Mouse (Mus musculus): ENCODE measurements around the gene Rexo5. TPM values are rescaled to one million over a fixed set of nuclear protein-coding genes. Genes with fewer than 3 reads are reported as not detected.
A peak's percentile ranks its signal among the peaks of the same experiment; 100 is the strongest.

Gene Rexo5
- polyA plus RNA-seq (2015; fragmentation: Nextera tagmentation; extraction: Ambion mirVana), result 9.5 and 11.9 TPM in 2 replicates

- Histone ChIP-seq H3K9ac (peak within 1 kb of the TSS; percentile 85), H3K4me2 (peak within 1 kb of the TSS; percentile 97), H3K27me3 (no peaks in the 10 kb centered on the region), H3K4me3 (peak within 1 kb of the TSS; percentile 92), H3K36me3 (peaks cover 13% of the 10 kb centered on the region), H3K9me3 (no peaks in the 10 kb centered on the region), H3K27ac (replicated peaks) (peak within 1 kb of the TSS; percentile 77), H3K4me1 (replicated peaks) (peaks cover 16% of the 10 kb centered on the region)
- peak; percentile 99 for ATAC-seq (ENCODE audit: low FRiP score, low read depth)
- under 1% methylated on average over 53 of the region's 53 CpGs for WGBS
Measured at GRCm38 (mm10) chr7:119793586-119794250, at the start of gene Rexo5, which contains the start of gene Eri2. Rexo5 (plus strand) TSS chr7:119794006. Eri2 (minus strand) TSS chr7:119794058.

- WGBS, result 8% methylated on average over 34 of the region's 34 CpGs
- Histone ChIP-seq H3K9me3 (no peaks in the 10 kb centered on the region), H3K36me3 (no peaks in the 10 kb centered on the region), H3K27me3 (no peaks in the 10 kb centered on the region), H3K4me1 (replicated peaks) (peaks cover 5% of the 10 kb centered on the region), H3K4me3 (no peak overlapping the region), H3K27ac (replicated peaks) (no peak overlapping the region), H3K9ac (no peak overlapping the region), H3K4me2 (peak overlapping the region; percentile 42)
- ATAC-seq (ENCODE audit: low FRiP score, low read depth), result no peak
Measured at GRCm38 (mm10) chr7:119744321-119744720, 49.5 kb upstream of the Rexo5 start.

GRCm38 (mm10) chr7:119745869-119746268, 47.9 kb upstream of the Rexo5 start:
- Histone ChIP-seq H3K4me2 (no peak overlapping the region), H3K9me3 (no peaks in the 10 kb centered on the region), H3K4me1 (replicated peaks) (peaks cover 5% of the 10 kb centered on the region), H3K27ac (replicated peaks) (no peak overlapping the region), H3K9ac (no peak overlapping the region), H3K27me3 (no peaks in the 10 kb centered on the region), H3K36me3 (no peaks in the 10 kb centered on the region), H3K4me3 (no peak overlapping the region)
- WGBS, result 65% methylated on average over 1 of the region's 1 CpGs
- no peak for ATAC-seq (ENCODE audit: low FRiP score, low read depth)

GRCm38 (mm10) chr7:119748761-119749160, 45.0 kb upstream of the Rexo5 start:
- Histone ChIP-seq H3K9ac (no peak overlapping the region), H3K36me3 (no peaks in the 10 kb centered on the region), H3K4me1 (replicated peaks) (peaks cover 5% of the 10 kb centered on the region), H3K27me3 (no peaks in the 10 kb centered on the region), H3K4me2 (no peak overlapping the region), H3K9me3 (no peaks in the 10 kb centered on the region), H3K27ac (replicated peaks) (no peak overlapping the region), H3K4me3 (no peak overlapping the region)
- 94% methylated on average over 2 of the region's 2 CpGs for WGBS
- no peak for ATAC-seq (ENCODE audit: low FRiP score, low read depth)

GRCm38 (mm10) chr7:119749942-119750341, 43.9 kb upstream of the Rexo5 start:
- Histone ChIP-seq H3K36me3 (no peaks in the 10 kb centered on the region), H3K27ac (replicated peaks) (no peak overlapping the region), H3K9me3 (no peaks in the 10 kb centered on the region), H3K9ac (no peak overlapping the region), H3K4me2 (no peak overlapping the region), H3K4me1 (replicated peaks) (no peaks in the 10 kb centered on the region), H3K4me3 (no peak overlapping the region), H3K27me3 (no peaks in the 10 kb centered on the region)
- no peak for ATAC-seq (ENCODE audit: low FRiP score, low read depth)
- WGBS, result 59% methylated on average over 2 of the region's 2 CpGs

GRCm38 (mm10) chr7:119753696-119754095, 40.1 kb upstream of the Rexo5 start:
- Histone ChIP-seq H3K9ac (no peak overlapping the region), H3K36me3 (no peaks in the 10 kb centered on the region), H3K27me3 (no peaks in the 10 kb centered on the region), H3K4me1 (replicated peaks) (no peaks in the 10 kb centered on the region), H3K9me3 (no peaks in the 10 kb centered on the region), H3K27ac (replicated peaks) (no peak overlapping the region), H3K4me3 (no peak overlapping the region), H3K4me2 (no peak overlapping the region)
- 89% methylated on average over 1 of the region's 1 CpGs for WGBS
- ATAC-seq (ENCODE audit: low FRiP score, low read depth), result no peak

- Histone ChIP-seq H3K4me1 (replicated peaks) (no peaks in the 10 kb centered on the region), H3K4me2 (no peak within 1 kb of the TSS), H3K27me3 (no peaks in the 10 kb centered on the region), H3K27ac (replicated peaks) (no peak within 1 kb of the TSS), H3K9me3 (no peaks in the 10 kb centered on the region), H3K4me3 (no peak within 1 kb of the TSS), H3K9ac (no peak within 1 kb of the TSS), H3K36me3 (no peaks in the 10 kb centered on the region)
- 90% methylated on average over 11 of the region's 11 CpGs for WGBS
- no peak for ATAC-seq (ENCODE audit: low FRiP score, low read depth)
Measured at GRCm38 (mm10) chr7:119760527-119760951, 33.3 kb upstream of the Rexo5 start, which contains the start of gene Acsm3. Acsm3 (plus strand) TSS chr7:119760923.

GRCm38 (mm10) chr7:119762166-119762697, 31.6 kb upstream of the Rexo5 start:
- Histone ChIP-seq H3K27ac (replicated peaks) (no peak overlapping the region), H3K4me2 (no peak overlapping the region), H3K27me3 (no peaks in the 10 kb centered on the region), H3K4me3 (no peak overlapping the region), H3K4me1 (replicated peaks) (no peaks in the 10 kb centered on the region), H3K9me3 (no peaks in the 10 kb centered on the region), H3K36me3 (no peaks in the 10 kb centered on the region), H3K9ac (no peak overlapping the region)
- ATAC-seq (ENCODE audit: low FRiP score, low read depth), result no peak
- 75% methylated on average over 4 of the region's 4 CpGs for whole genome bisulfite sequencing

GRCm38 (mm10) chr7:119764377-119764776, 29.4 kb upstream of the Rexo5 start:
- no peak for ATAC-seq (ENCODE audit: low FRiP score, low read depth)

GRCm38 (mm10) chr7:119766996-119767395, 26.8 kb upstream of the Rexo5 start:
- Histone ChIP-seq H3K36me3 (no peaks in the 10 kb centered on the region), H3K9me3 (no peaks in the 10 kb centered on the region), H3K4me1 (replicated peaks) (no peaks in the 10 kb centered on the region), H3K27ac (replicated peaks) (no peak overlapping the region), H3K9ac (no peak overlapping the region), H3K4me2 (no peak overlapping the region), H3K27me3 (no peaks in the 10 kb centered on the region), H3K4me3 (no peak overlapping the region)
- WGBS, result 90% methylated on average over 6 of the region's 6 CpGs
- ATAC-seq (ENCODE audit: low FRiP score, low read depth), result no peak

More at GRCm38 (mm10) chr7:119764377-119764776, 29.4 kb upstream of the Rexo5 start:
- no peak overlapping the region for H3K27ac ChIP-seq (replicated peaks)
- H3K9ac ChIP-seq, result no peak overlapping the region
- 95% methylated on average over 3 of the region's 3 CpGs for WGBS
- no peaks in the 10 kb centered on the region for H3K4me1 ChIP-seq (replicated peaks)
- H3K36me3 ChIP-seq, result no peaks in the 10 kb centered on the region
- H3K4me3 ChIP-seq, result no peak overlapping the region
- H3K27me3 ChIP-seq, result no peaks in the 10 kb centered on the region
- H3K4me2 ChIP-seq, result no peak overlapping the region
- H3K9me3 ChIP-seq, result no peaks in the 10 kb centered on the region

GRCm38 (mm10) chr7:119769895-119770294, 23.9 kb upstream of the Rexo5 start:
- Histone ChIP-seq H3K4me3 (no peak overlapping the region), H3K4me2 (no peak overlapping the region), H3K4me1 (replicated peaks) (no peaks in the 10 kb centered on the region), H3K27me3 (no peaks in the 10 kb centered on the region), H3K9ac (no peak overlapping the region), H3K36me3 (no peaks in the 10 kb centered on the region), H3K9me3 (no peaks in the 10 kb centered on the region), H3K27ac (replicated peaks) (no peak overlapping the region)
- WGBS, result 95% methylated on average over 8 of the region's 8 CpGs
- no peak for ATAC-seq (ENCODE audit: low FRiP score, low read depth)

GRCm38 (mm10) chr7:119783453-119783852, 10.4 kb upstream of the Rexo5 start:
- no peak overlapping the region for H3K9ac ChIP-seq
- H3K4me3 ChIP-seq, result no peak overlapping the region
- no peaks in the 10 kb centered on the region for H3K27me3 ChIP-seq
- no peak overlapping the region for H3K27ac ChIP-seq (replicated peaks)
- H3K4me1 ChIP-seq (replicated peaks), result no peaks in the 10 kb centered on the region
- H3K9me3 ChIP-seq, result no peaks in the 10 kb centered on the region
- H3K4me2 ChIP-seq, result no peak overlapping the region
- WGBS, result 91% methylated on average over 2 of the region's 2 CpGs
- ATAC-seq (ENCODE audit: low FRiP score, low read depth), result no peak
- peaks cover 39% of the 10 kb centered on the region for H3K36me3 ChIP-seq

Measured in hindbrain, embryonic 15.5 days (tissue).